Mouse (Mus musculus) heart, adult 8-10 months (tissue): Measurements from ENCODE around the gene Fchsd2. TPM values are rescaled to one million over a fixed set of nuclear protein-coding genes. Genes with fewer than 3 reads are reported as not detected.
A peak's percentile ranks its signal among the peaks of the same experiment; 100 is the strongest.
"Not testable (repeated sequence)": the region's sequence is repeated elsewhere in the genome, so short reads cannot be mapped to it uniquely, and the experiment has no call there.

Source experiments
- DNase-seq: peaks from one replicate; pipeline ENCODE4 v3.0.0; 2022; ENCODE audit warnings: low spot score
- total RNA-seq, 4 experiments: library from RNA; stranded (reverse); gene quantifications; 2 replicates each; pipeline ENCODE4 v1.2.4; 2022

Fchsd2 gene
- total RNA-seq, 4 experiments from 2014 or later = 17.2 to 23.8 (median 19.1) TPM

DNA sequence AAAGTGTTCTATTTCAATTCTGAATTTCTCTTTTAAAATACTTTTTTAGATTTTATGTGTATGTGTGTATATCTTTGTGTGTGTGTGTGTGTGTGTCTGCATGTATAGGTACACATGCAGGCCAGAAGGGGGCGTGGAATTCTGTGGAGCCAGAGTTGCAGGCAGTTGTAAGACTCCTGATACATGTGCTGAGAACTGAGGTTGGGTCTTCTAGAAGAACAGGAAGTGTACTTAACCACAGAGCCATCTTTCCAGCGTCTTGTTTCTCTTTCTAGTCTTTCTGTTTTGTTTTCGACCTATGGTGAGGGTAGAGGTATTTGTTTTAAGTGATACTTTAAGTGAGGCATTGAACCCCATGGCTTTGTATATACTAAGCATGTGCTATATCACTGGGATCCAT lies 20.7 kb downstream of the Fchsd2 start:
- no peak for DNase-seq

DNA sequence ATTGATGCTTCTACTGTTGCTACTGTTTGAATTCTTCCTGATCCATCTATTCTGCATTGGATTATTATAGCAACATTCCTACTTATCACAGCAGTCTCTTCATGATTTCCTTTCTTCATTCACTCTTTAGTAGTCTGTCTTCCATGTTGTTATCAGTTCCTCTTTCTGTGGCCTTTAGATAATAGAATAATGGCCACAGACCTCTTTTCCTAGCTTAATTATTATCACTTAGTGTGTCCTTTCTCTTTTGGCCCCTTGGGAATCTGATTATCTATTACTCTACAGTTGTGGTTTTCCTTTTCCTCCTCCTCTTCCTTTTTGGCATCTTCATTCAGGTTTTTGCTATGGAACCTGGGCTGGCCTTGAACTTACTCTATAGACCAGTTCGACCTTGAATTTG lies 21.7 kb downstream of the Fchsd2 start:
- DNase-seq = no peak

DNA sequence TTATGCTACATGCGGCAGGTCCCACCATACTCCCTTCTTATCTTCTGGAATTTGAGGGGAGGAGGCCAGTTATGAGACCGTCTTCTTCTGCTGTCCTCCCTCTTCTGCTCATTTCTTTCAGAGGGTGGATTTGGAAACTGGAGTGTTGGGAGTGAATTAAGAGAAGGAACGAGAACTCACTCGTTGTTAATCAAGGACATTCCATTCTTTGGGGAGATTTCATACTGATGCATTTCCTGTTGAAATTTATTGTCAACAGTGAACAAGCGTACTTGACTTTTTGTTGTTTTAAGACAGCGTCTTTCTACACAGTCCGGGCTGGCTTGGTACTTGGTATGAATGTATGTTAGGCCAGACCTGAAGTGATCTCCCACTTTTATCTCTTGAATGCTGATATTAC lies 26.7 kb downstream of the Fchsd2 start:
- DNase-seq = peak; percentile 17

DNA sequence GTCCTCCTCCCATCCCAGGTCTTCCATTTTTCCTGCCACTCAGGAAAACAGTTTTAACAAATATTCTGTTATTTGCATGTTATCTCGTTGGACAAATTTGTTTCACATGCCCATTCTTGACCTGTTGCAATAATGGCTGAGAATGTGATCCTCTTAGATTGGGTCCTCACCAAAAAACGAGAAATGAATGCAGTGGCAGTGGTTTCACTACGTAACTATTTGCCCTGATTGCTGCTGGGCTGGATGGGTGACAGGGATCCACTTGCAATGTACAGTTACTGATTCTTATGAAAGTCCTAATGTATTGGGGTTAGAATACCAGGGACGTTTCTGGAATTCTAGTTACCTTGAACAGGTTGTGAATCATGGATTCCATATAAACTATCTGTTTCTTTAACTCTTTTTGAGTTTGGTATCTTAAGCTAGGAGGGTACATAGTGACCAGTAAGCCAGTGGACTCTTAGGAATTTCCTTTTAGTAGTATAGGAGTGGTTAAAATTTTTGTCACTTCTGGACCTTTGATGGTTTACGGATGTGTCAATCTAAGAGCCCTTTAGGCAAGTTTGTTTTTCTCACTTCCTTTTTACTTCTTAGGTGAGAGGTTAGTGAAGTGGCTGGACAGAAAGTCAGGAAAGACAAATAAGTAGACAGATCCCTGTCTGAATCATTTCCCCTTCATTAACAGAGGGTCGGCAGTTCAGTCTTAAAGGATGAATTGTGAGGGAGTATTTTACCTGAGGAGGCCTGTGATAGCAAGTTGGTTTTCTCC lies 31.1 kb downstream of the Fchsd2 start:
- DNase-seq = no peak

DNA sequence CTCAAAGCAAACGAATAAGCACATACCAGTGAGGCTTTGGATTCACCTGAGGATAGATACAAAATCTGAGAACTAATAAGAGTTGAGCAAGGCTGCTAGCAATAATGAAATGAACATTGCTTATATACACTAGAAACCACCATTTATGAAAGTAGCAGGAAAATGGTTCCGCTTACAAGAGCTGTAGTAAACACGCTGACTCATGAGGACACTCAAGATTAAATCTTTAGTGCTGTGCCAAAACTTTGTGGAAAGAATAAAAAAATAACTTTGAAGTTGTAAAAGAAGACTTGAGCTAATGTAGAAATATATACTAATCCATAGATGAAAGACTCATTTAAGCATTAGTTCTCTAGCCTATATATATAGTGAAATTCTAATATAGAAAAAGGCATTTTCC lies 35.1 kb downstream of the Fchsd2 start:
- no peak for DNase-seq

DNA sequence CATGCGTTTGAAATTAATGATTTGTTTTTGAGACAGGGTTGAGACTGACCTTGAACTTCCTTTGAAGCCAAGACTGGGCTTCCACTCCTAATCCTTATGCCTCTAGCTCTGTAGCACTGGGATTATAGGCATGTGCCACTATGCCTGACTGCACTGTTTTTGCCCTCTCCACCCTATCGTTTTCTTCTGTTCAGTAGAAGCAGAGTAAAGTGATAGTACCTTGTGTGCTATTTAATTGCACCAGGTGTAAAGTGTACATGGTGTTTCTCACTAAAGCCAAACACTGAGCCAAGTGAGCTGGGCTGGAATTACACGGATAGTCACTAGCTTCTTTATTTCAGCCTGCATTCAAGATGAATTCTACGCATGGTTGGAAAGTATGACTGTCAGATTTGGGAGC lies 35.9 kb downstream of the Fchsd2 start:
- no peak for DNase-seq

DNA sequence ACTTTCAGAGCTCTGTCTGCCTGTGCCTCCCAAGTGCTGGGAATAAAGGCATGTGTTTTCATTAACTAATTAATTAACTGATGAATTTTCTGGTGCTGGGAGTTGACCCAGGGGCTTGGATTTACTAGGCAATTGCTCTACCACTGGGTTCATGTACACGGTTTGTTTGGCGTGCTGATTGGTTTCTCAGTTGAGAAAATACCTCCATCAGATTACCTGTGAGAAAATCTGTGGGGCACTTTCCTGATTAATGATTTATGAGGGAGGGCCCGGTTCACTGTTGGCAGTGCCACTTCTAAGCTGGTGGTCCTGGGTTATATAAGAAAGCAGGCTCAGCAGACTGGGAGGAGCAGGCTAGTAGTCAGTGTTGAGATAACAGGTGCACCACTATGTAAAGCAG lies 38.0 kb downstream of the Fchsd2 start:
- DNase-seq = no peak

DNA sequence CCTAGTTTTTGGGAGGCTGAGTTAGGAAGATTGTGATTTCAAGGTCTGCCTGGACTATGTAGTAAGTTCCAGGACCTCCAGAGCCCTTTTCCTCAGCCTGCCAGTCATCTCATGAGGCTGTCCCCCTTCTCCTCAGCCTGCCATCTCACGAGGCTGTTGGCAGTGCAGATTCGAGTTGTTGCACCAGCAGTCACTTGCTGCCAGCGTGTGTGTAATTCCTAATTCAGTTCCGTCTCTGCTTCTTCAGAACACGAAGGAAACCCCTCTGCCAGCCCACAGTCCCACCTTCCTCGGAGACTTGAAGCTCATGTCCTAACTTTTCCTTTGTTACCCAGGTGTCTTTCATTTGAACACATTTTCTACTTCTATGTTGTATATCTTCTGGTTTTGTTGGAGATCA lies 38.6 kb downstream of the Fchsd2 start:
- DNase-seq = no peak

DNA sequence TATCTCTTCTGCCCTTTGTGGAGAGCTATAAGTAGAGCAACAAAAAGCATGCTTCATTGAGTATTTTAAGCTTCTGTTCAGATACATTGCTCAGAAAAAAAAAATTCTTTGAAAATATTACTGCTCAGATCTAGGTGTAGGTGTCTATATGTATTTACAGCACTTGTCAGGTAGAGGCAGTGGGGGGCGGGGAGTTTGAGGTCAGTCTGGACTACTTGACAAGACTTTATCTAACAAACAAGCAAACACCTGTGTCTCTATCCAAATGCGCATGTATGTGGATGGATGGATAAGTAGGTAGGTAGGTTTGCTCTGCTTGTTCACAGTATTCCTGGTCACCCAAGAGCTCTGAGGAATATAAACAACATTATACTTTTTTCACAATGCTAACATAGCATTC lies 40.9 kb downstream of the Fchsd2 start:
- no peak for DNase-seq

DNA sequence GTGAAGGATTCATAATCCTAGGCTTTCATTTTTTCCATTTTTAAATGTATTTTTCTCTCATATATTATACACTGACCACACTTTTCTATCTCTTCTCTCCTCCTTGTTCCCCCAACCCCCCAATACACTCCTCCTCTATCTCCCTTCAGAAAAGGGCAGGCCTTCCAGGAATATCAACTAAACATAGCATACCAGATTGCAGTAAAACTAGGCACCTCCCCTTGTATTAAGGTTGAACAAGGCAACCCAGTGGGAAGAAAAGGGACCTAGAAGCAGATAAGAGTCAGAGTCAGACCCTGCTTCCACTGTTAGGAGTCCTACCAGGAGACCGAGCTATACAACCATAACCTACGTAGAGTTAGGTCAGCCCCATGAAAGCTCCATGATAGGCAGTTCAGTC lies 41.5 kb downstream of the Fchsd2 start:
- no peak for DNase-seq

DNA sequence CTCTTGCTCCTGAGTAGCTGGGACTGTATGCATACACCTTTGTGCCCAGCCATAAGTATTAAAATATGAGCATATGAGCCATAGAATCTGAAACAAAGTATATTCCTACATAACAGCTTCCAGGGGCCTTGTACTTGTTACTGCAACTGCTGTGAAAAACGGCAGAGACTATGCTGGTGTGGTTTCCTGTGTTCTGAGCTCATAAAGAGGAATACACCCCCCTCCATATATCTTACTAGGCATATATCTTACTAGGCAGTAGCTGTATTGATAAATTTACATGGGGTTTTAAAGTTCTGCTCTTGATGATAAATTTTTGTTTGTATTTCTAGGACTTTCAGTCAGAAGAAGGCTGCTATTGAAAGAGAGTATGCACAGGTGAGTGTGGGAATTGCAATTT lies 46.2 kb downstream of the Fchsd2 start:
- no peak for DNase-seq

DNA sequence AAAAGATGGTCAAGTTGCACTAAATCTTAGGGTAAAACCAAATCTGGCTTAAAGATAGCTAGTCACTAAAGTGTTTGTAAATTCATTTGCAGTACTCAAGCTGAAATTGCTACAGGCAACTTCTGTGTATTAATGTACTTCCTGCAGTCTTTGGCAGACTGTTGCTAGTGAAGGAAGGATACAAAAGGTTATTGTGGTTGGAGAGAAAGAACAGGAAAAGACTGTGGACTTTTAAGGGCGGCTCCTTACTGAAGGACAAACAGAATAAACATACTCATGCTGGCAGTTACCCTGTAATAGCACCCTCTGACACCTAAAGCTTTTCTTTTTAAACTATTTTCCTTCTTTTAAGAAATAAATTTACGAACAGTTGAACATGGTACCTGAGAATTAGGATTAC lies 50.2 kb downstream of the Fchsd2 start:
- peak; percentile 33 for DNase-seq

DNA sequence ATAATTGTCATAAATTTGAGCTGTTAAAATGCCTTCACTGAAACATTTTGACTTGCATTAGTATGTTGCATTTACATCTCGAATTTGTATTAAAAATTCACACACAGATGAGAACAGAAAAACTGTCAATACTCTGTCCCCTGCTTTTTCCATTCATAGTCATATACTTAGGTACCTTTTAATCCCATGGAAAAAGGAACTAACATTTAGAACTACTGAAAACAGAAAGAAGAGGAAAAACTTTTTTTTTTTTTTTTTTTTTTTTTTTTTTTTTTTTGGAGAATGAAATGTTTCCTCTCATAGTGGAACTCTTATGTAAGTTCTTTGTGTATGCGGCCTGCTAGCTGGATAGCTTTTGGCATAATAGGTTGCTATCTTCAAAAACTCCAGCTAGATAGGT lies 51.6 kb downstream of the Fchsd2 start:
- DNase-seq = no peak

DNA sequence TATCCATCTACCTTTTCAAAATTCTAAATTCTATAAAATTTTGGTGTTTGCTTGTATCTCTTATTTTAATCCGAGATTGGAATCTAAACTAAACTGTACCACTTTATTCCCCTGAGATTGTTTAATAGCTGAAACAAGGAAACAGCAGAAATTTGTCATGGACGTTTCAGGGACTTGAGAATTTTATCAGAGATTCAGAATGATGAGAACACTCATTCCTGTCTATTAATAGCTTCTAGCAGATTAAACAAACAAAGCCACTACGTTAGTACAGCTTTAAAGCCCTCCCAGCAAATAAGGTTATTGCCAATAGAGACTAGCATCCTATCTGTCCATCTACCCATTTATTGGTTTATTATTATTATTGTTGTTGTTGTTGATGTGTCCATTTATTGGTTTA lies 56.4 kb downstream of the Fchsd2 start:
- DNase-seq = no peak

DNA sequence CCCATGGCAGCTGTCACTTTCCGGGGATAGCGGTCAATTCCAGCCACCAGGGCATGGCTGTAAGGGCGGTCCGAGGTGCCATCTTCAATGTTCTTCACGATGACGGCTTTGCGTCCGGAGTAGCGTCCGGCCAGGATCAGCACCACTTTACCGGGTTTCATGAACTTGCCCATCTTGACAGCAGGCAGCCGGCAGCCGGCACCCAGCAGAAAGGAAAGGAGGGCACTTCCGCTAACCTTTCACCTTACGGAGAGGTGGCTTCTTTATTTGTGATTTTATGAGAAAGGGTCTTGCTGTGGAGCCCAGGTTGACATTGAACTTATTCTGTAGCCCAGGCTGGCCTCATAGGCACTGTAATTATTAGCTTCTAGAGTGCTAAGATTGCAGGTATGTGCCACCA lies 62.2 kb downstream of the Fchsd2 start:
- not testable (repeated sequence) for DNase-seq

DNA sequence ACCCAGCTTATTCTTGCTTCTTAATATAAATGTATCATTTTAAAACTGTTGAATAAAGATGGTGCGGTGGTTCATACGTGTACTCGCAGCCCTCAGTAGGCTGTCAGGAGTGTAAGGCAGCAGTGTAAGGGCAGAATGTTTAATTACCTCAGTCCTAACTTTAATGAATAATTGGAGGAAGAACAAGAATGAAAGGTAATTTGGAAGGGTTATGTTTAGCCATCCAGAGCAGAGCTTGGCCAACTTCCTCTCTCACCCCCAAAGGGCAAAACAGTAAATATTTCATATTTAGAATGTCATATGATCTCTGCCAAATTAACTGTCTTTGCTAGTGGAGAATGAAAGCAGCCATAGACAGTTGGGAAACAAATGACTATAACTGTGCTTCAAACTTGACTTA lies 62.6 kb downstream of the Fchsd2 start:
- DNase-seq = no peak

DNA sequence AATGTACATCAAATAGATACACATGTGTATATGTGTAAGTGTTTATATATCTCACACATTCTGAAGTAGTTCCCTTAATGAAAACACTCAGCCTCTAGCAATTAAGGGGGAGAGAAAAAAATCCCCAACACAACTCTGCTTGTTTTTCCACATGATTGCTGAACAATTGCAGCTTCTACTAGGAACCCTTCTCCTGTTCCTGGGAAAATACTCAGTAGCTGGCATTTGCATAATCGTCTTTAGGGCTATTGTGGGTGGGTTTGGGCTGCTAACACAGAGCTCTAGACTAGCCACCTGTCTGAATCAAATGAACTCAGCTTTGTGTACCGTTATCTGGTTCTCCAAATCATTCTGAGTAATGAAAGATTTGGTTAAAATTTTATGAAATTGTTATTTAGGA lies 67.6 kb downstream of the Fchsd2 start:
- DNase-seq = no peak

DNA sequence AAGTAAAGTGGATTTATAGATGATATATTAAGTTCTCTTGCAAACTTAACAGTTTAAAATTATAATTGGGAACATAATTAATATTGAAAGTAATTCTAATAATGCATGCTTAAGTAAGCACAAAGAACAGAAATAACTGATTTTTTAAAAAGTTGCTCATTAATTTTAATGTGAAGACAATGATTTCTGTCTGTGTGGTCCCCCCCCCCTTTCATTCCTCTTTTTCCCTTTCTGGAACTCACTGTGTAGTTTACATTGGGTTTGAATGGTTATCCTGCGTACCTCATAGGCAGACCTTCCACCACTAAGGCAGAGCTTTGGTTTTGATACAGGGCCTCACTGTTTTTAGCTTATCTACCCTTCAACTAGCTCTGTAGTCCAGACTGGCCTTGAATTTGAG lies 70.1 kb downstream of the Fchsd2 start:
- DNase-seq = no peak

DNA sequence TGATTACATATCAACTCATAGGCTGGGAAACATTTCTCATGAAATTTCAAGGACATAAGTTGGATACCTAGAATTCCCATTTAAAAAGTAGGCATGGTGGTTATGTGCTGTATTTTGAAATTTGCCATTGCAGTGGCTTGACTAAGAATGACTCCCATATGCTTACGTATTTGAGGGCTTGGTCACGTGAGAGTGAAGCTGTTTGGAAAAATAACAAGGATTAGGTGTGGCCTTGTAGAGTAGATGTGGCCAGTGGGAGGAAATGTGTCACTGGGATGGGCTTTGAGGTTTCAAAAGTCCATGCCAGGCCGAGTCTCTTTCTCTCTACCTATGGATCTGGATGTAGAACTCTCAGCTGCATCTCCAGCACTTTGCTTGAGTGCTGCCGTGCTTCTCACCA lies 71.2 kb downstream of the Fchsd2 start:
- DNase-seq = no peak

DNA sequence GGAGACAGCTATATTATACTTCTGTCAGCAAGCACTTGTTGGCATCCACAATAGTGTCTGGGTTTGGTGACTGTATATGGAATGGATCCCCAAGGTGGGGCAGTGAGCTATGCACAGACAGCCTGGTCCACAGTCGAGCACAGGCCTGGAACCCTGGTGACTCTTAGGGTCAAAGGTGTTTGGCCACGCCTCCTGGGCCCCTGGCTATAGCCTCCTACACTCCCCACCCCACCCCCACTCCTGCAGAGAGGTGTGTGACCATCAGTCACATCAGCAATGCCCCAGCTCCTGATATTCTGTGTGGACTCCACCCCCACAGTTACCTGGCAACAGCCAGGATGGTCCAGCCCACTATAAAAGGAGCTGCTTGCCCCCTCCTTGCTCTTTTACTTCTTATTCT lies 73.9 kb downstream of the Fchsd2 start:
- no peak for DNase-seq

DNA sequence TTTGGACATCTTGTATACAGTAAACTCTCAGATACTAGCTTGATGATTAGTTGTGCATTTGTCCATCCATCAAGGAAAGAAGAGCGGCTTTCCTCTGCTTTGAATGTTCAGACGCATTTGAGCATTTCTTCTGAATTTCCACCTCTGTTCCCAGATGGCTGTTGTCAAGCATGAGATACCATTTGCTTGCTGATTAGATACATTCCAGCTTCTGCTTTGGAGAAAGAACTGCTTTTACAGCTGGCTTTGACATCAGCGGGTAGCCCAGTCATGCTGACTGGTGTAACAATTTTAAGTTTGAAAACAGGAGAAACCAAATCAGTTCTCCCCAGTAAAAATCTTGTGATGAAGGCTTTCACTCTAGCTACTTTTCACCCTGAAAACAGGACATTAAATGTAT lies 77.8 kb downstream of the Fchsd2 start:
- peak; percentile 54 for DNase-seq

DNA sequence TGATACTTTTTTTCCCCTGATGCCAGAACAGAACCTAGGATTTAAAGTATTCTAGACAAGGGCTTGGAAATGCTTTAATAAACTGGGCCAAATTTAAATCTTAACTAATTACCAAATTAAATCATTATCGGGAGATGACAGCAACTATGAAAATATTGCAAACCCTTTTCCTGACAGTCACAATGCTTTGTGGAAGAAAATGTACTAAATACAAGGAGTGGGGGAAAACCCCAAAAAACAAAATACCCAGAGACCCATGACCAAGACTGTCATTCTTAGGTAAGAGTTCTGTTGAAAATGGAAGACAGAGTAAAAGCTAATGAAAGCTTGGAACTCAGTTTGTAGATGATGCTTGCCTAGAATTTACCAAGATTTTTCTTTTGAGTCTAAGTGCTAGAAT lies 78.3 kb downstream of the Fchsd2 start:
- no peak for DNase-seq

DNA sequence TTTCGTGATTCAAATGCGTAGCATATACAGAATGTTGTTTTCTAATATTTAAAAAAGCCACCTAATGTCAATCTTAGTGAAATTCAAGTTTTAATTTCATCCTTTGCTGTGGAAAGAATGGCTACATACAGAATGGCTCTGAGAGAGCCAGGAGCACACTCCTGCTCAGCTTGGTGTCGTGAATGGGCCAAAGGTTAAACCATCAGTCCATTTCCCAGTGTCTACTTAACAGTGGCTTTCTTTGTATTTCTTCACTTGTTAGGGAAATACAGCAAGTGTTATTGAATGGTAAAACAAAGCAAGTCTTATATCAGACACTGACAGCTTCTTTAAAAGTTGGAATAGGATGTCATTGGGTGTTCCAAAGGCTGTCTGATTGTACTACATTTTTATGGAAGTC lies 80.7 kb downstream of the Fchsd2 start:
- DNase-seq = no peak

DNA sequence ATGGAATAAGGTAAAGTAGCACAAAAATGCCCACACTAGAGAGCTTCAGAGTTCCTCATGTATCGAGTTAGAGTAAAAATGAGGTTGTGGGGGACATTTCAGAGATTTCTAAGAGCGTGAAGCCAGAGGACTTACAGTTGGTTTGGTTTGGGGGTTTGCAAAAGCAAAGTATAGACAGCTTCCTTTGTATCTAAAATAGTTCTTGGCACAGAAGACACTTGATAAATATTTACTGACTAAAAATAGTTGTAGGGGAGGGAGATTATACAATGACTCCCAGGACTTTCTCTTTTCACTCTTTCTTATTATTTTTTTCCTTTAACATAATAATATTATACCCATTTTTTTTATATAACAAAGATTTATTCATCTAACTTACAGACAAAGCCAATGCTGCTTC lies 86.1 kb downstream of the Fchsd2 start:
- peak; percentile 9 for DNase-seq
